Mouse (Mus musculus) small intestine, adult 2 months (tissue): ENCODE data around the gene Itm2c.

Source experiments
- CTCF ChIP-seq: fragments of 200-500 bp; IDR thresholded peaks from 2 replicates; pipeline ENCODE4 v1.5.1; 2012; ENCODE audit warnings: low read depth, mild to moderate bottlenecking, control low read depth, inconsistent platforms, low read length, moderate library complexity, mixed read lengths; ENCODE audit not compliant: insufficient replicate concordance, insufficient read length; ENCODE audit errors: extremely low read depth
- POLR2A ChIP-seq: fragments of 200-500 bp; IDR thresholded peaks from 2 replicates; pipeline ENCODE4 v1.6.1; 2012; ENCODE audit warnings: low read depth, mild to moderate bottlenecking, control low read depth, inconsistent platforms, low read length, moderate library complexity

DNA sequence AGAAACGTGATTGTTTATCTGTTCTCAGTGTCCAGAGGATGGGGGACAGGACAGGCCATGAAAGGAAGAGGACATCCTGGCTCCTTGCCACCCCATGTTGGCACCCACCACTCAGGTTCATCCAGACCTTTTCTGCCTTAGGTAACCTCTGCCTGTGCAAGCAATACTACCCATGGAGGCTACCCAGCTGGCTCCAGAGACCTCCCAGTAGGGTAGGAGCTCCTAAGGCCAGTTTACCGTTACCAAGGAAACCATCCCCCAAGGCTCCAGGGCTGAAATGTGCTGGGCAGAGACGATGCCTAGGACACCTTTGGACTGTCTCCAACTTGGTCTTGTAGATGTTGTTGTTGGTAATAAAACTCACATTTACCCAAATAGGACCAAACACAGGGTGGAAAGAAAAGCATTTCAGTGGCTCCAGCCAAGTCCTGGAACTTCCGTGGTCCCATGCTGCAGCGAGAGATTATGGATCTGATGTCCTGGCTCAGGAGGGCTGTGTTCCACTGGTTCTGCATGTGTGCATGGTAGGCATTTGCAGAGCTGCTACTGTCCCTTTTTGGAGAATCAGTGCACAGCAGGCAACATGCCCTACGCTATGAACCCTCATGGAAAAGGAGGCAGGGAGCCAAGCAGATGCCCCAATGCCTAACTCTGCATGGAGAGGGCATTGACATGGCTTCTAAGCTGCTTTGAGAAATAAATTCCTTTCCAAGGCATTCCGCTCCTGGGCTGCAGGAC, 28.2 kb downstream of the Itm2c start:
- TF ChIP-seq POLR2A = no peak
- TF ChIP-seq CTCF = no peak
